Mouse (Mus musculus): Measurements from ENCODE around the gene Gm17190.

DNA sequence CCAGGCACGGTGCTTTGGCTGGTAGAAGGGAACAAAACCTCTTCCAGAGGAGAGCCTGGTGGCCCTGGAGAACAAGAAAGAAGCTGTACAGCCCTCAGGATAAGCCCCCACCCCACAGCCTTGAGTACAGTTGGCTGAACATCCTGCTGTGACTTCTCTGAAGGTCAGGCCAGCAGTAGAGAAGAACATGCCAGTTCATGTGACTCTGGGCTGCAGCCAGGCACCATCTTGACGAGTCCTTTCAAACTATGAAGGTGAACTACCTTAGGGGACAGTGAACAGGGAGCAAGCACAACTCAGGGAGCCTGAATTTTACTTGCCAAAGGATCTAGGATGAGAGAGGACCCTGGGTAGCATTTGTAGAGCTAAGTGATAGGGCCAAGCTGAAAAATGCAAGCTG lies 30.9 kb downstream of the Gm17190 start:
- TF ChIP-seq CTCF (IDR thresholded peaks at IDR 0.05) (no peak), EP300 (IDR thresholded peaks at IDR 0.05) (no peak)

All from lung, postnatal 0 days (tissue).